Mouse (Mus musculus) liver, postnatal 0 days (tissue): ENCODE data around the gene Grik1.

Source experiments
- CTCF ChIP-seq: sonication (generic); IDR thresholded peaks from 2 replicates; pipeline ENCODE4 v1.5.1; 2016; ENCODE audit warnings: antibody characterized with exemption, low read depth
- EP300 ChIP-seq: IDR thresholded peaks from 2 replicates; pipeline ENCODE4 v1.6.1; 2016; ENCODE audit warnings: antibody characterized with exemption, low read depth, mild to moderate bottlenecking

DNA sequence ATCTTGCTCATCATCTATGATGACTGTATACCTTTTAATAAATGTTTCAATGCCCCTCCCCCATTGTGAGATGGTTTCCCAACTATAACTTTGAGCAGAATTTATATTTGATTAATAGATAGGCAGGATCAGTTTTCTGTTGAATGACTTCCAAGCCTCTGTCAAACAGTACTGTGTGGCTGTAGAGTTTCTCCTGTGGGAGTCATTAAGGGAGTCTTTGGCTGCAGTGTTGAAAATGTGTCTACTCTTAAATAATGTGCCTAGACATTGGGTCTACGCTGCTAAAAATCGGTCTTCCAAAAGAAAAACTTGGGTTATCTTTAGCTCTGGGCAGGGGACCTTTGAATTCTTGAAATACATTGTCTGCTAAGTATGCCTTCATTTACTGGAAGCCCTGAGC, 414.1 kb downstream of the Grik1 start:
- TF ChIP-seq EP300 (no peak), CTCF (no peak)
